Mouse (Mus musculus) neural tube, embryonic 12.5 days (tissue): ENCODE results near the gene Fstl4. TPM values are rescaled to one million over a fixed set of nuclear protein-coding genes. Genes with fewer than 3 reads are reported as not detected.

ENCODE experiments used
- ATAC-seq: fragments of 200-750 bp; cut with Nextera tagmentation; 2 replicates; pipeline ENCODE4 v1.8.0; 2017; ENCODE audit warnings: low read depth, mild to moderate bottlenecking, moderate TSS enrichment, moderate library complexity; ENCODE audit not compliant: low FRiP score
- H3K27ac ChIP-seq: fragments of 300-500 bp; sonication (generic); 2 replicates; pipeline ENCODE4 v1.5.1; 2016
- H3K27me3 ChIP-seq: fragments of 300-500 bp; sonication (generic); replicated peaks from 2 replicates; pipeline ENCODE4 v1.6.1; 2016; ENCODE audit warnings: mild to moderate bottlenecking
- H3K36me3 ChIP-seq: fragments of 300-500 bp; sonication (generic); 2 replicates; pipeline ENCODE4 v1.6.1; 2016; ENCODE audit warnings: mild to moderate bottlenecking
- H3K4me1 ChIP-seq: fragments of 300-500 bp; sonication (generic); 2 replicates; pipeline ENCODE4 v1.6.1; 2016
- H3K4me2 ChIP-seq: fragments of 300-500 bp; sonication (generic); replicated peaks from 2 replicates; pipeline ENCODE4 v1.6.1; 2016; ENCODE audit warnings: mild to moderate bottlenecking
- H3K4me3 ChIP-seq: fragments of 300-500 bp; sonication (generic); 2 replicates; pipeline ENCODE4 v1.5.1; 2016
- H3K9ac ChIP-seq: fragments of 300-500 bp; sonication (generic); 2 replicates; pipeline ENCODE4 v1.6.1; 2016; ENCODE audit warnings: mild to moderate bottlenecking
- H3K9me3 ChIP-seq: fragments of 300-500 bp; sonication (generic); 2 replicates; pipeline ENCODE4 v1.6.1; 2016; ENCODE audit warnings: mild to moderate bottlenecking
- WGBS: fragments of 180-500 bp; shearing (Covaris S2); methylation state at CpG from one replicate; pipeline ENCODE4 v1.1.7; 2016; 5-methylcytosine and 5-hydroxymethylcytosine counted together
- polyA plus RNA-seq: library from polyadenylated mRNA; unstranded; fragments of >200 nt; fragmentation: Nextera tagmentation; extraction: Ambion mirVana; gene quantifications from 2 replicates; pipeline ENCODE4 v1.2.1, GENCODE M21; 2016

The Fstl4 gene
- polyA plus RNA-seq, 1 experiment from 2014 or later, result 8.7 TPM

DNA sequence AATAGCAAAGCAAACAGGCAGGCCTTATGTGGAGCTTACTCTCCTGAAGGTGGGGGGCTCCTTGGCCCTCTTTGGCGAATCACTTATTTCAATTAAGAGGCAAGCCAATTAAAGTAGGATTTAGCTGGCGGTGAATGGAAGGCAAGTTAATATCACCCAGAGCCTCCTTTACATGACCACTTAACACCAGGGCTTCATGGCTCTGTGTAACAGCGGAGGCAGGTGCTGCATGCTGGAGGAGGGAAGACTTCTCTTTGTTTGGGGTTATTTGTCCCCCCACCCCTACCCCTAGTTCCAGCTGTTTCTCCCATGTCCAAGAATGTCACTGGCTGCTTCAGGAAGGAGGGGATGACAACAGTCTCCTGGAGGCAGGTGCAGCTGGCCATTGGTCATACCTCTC, 10.9 kb downstream of the Fstl4 start:
- 78% methylated on average over 3 of the region's 3 CpGs for WGBS
- no peak overlapping the region for H3K9ac ChIP-seq
- H3K27ac ChIP-seq, result no peak overlapping the region

DNA sequence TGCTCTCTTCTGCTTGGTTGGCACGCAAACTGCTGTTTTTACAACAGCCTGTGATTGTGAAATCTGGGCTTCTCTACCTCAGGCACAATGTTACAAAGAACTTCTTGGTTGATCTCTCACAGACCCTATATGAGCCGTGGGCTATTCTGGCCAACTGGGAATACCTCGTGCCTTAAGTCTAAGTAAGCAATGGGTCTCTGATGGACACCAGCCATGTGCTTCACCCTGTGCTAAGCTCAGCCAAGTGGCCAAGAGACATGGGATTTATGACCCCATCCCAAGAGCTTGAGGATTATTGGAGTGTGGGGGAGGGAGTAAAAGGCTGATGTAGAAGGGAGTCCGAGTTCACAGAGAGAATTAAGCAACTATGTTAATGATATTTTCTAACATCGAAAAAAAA, 18.0 kb downstream of the Fstl4 start:
- 88% methylated on average over 5 of the region's 5 CpGs for WGBS
- Histone ChIP-seq H3K36me3 (no peaks in the 10 kb centered on the region), H3K4me3 (no peak overlapping the region), H3K27ac (no peak overlapping the region), H3K4me1 (peaks cover 9% of the 10 kb centered on the region; the same call in 1 of the 2 replicates), H3K9me3 (no peaks in the 10 kb centered on the region), H3K4me2 (no peak overlapping the region), H3K27me3 (no peaks in the 10 kb centered on the region), H3K9ac (no peak overlapping the region)
- no peak for ATAC-seq

More for the DNA sequence above, 10.9 kb downstream of the Fstl4 start:
- H3K27me3 ChIP-seq, result no peaks in the 10 kb centered on the region
- no peaks in the 10 kb centered on the region for H3K36me3 ChIP-seq
- no peaks in the 10 kb centered on the region for H3K9me3 ChIP-seq
- no peak overlapping the region for H3K4me3 ChIP-seq
- H3K4me2 ChIP-seq, result no peak overlapping the region
- no peaks in the 10 kb centered on the region for H3K4me1 ChIP-seq
- ATAC-seq, result no peak

DNA sequence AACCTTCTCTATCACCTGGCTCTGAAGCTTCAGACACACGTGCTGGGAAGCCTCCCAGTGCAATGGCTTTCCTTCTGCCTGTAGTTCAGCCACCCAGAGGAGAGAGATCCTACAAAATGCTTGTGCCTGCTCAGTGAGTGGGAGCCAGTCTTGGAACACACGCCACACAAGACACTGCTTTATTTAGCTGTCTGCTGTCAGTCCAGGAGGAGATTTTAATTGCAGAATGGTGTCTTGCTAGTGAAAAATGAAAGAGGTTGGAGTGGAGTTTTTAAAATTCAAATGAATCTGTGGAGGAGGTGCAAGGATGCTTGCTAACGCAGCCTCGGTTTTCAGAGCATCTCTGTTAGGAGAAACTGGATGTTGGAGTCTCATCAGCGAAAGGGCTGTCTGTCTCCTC, 29.9 kb downstream of the Fstl4 start:
- H3K4me1 ChIP-seq, result no peaks in the 10 kb centered on the region
- no peak overlapping the region for H3K4me3 ChIP-seq
- no peak overlapping the region for H3K9ac ChIP-seq
- H3K27ac ChIP-seq, result no peak overlapping the region
- H3K36me3 ChIP-seq, result no peaks in the 10 kb centered on the region
- H3K27me3 ChIP-seq, result no peaks in the 10 kb centered on the region
- H3K4me2 ChIP-seq, result no peak overlapping the region
- H3K9me3 ChIP-seq, result no peaks in the 10 kb centered on the region
- WGBS, result 82% methylated on average over 5 of the region's 5 CpGs
- ATAC-seq, result no peak

DNA sequence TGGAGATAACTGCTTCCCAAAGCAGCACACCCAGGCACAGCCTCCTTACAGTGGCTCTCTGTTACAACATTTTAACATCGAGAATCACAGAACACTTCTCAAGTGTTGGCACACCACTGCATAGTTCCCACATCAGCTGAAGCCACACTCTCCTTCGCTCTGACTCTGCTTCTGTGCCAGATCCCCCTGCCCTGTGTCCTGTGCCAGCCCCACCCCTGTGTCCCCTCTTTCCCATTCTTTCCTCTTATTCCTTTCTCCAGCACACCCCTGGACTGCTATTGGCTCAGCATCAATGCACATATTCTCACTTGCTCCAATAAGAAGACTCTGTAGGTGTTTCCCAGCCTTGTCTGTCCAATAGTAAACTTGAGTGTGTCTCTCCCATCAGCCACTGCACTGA, 45.1 kb downstream of the Fstl4 start:
- Histone ChIP-seq H3K36me3 (no peaks in the 10 kb centered on the region), H3K4me3 (no peak overlapping the region), H3K4me1 (no peaks in the 10 kb centered on the region), H3K4me2 (no peak overlapping the region), H3K27ac (no peak overlapping the region), H3K9ac (no peak overlapping the region), H3K27me3 (no peaks in the 10 kb centered on the region), H3K9me3 (no peaks in the 10 kb centered on the region)
- 95% methylated on average over 2 of the region's 2 CpGs for WGBS
- no peak for ATAC-seq

DNA sequence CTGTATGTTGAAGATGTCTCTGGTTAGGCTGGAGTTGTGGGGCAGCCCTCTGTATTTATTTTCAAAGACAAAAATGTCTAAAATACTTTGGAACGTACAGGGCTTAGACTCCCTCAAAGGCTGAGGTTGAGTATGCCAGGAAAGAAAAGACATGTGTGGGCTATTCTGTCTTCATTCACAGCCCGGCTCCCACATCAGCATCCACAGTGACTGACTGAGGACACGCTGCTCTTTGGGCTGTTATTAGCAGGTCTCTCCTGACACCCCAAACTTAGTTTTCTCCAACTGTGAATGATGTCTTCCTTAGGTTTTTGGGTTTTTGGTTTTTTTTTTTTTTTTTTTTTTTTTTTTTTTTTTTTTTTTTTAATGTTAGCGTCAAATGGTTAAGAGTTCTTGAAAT, 51.6 kb downstream of the Fstl4 start:
- H3K27me3 ChIP-seq, result no peaks in the 10 kb centered on the region
- H3K36me3 ChIP-seq, result no peaks in the 10 kb centered on the region
- WGBS, result 91% methylated on average over 4 of the region's 4 CpGs
- no peaks in the 10 kb centered on the region for H3K9me3 ChIP-seq
- no peak for ATAC-seq
- H3K9ac ChIP-seq, result no peak overlapping the region
- no peaks in the 10 kb centered on the region for H3K4me1 ChIP-seq
- H3K4me2 ChIP-seq, result no peak overlapping the region
- H3K4me3 ChIP-seq, result no peak overlapping the region
- H3K27ac ChIP-seq, result no peak overlapping the region

DNA sequence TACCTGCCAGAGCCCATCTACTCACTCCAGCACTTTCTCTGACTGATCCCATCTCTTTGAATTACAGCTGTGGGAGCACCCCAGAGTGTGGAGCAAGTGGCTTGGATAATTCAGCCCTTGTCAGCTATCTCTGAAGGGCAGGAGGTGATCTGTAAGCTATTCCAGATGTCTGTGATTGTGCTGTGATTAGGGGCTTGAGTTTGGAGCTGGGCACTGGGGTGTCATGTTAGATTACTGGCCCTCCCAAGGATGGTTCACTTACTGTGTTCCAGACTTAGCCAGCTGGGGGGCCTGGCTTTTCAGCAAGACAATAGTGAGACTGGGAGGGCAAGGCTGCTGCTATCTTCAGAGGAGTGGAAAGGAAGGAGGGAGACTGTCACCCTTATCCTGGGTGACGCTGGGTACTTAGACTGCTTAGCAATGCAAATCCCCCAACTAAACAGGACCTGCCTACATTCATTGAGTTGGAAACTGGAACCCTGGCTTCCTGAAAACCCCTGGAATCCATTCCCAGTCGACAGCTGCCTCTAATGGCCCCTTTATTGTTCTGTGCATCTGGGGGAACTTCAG, 56.0 kb downstream of the Fstl4 start:
- ATAC-seq, result no peak
- H3K4me1 ChIP-seq, result no peaks in the 10 kb centered on the region
- no peaks in the 10 kb centered on the region for H3K27me3 ChIP-seq
- no peak overlapping the region for H3K4me2 ChIP-seq
- H3K36me3 ChIP-seq, result no peaks in the 10 kb centered on the region
- H3K9ac ChIP-seq, result no peak overlapping the region
- 6% methylated on average over 2 of the region's 2 CpGs for WGBS
- no peaks in the 10 kb centered on the region for H3K9me3 ChIP-seq
- no peak overlapping the region for H3K27ac ChIP-seq
- H3K4me3 ChIP-seq, result no peak overlapping the region

DNA sequence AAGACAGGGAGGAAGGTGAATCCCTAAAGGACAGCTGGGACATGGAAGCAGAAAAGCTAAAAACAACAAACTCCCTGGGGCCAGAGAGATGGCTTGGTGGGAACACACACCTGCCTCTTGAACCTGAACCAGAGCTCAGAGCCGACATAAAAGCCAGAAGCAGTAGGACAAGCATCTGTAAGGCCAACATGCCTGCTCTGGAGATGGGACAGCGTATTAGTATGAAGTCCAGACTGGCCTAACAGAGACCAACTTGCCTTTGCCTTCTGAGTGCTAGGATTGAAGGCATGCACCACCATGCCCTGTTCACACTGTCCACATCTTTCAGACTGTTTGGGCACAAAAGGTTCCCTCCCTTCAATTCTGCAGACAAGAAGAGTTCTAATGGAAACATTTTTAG, 62.2 kb downstream of the Fstl4 start:
- H3K4me1 ChIP-seq, result no peaks in the 10 kb centered on the region
- H3K9me3 ChIP-seq, result no peaks in the 10 kb centered on the region
- no peak overlapping the region for H3K27ac ChIP-seq
- no peak for ATAC-seq
- H3K27me3 ChIP-seq, result no peaks in the 10 kb centered on the region
- no peaks in the 10 kb centered on the region for H3K36me3 ChIP-seq
- 78% methylated on average over 2 of the region's 2 CpGs for WGBS
- H3K9ac ChIP-seq, result no peak overlapping the region
- H3K4me2 ChIP-seq, result no peak overlapping the region
- no peak overlapping the region for H3K4me3 ChIP-seq

DNA sequence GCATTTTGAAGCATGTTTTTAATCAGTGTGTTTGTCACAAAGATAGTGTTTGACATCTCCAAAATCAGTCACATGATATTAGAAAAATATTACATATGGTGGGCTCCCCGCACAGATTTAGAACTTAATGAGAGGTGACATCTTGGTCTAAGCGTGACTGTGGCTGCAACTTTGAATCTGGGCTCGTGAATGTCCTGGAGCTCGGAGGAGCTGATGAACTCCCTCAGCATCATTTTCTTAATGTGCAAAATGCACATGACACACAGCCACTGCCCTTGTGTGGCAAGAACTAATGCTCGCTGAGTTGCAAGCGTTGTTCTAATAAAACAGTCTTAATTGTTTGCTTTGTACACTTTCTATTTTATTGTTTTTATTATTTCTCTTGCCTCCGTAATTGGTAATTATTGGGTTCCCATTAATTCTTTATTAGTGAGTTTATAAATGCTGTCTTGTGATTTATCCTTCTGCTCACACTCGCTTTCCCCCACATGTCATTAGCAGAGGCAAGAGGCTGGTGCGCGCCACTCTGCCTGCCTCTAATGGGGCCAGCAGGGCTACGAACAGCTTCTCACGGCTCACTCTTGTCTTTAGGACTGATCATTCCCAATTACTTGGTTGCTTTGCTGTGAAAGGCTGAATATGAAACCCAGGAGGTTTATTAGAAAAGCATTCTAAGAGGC, 67.3 kb downstream of the Fstl4 start:
- Histone ChIP-seq H3K27me3 (no peaks in the 10 kb centered on the region), H3K4me1 (no peaks in the 10 kb centered on the region), H3K4me3 (no peak overlapping the region), H3K4me2 (no peak overlapping the region), H3K36me3 (no peaks in the 10 kb centered on the region), H3K27ac (no peak overlapping the region), H3K9ac (no peak overlapping the region), H3K9me3 (no peaks in the 10 kb centered on the region)
- WGBS, result 73% methylated on average over 12 of the region's 12 CpGs
- ATAC-seq, result no peak

DNA sequence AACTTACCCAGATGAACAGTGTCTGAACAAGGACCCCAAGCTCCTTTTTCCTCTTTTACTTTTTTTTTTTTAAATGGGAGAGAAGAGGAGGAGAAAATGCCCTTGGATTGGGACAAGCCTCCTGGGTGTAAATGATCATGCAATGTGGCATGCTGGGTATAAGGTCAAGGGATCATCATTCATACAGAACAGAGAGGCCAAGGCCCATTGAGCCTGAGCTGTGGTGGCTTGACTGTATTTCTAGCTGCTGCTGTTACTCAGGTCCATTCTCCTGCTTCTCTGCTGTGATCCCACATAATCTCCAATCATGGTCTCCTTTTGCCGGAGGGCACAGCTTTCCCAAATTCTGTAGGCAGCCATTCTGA, 67.9 kb downstream of the Fstl4 start:
- 95% methylated on average over 1 of the region's 1 CpGs for WGBS
- H3K36me3 ChIP-seq, result no peaks in the 10 kb centered on the region
- H3K9ac ChIP-seq, result no peak overlapping the region
- no peaks in the 10 kb centered on the region for H3K9me3 ChIP-seq
- H3K27me3 ChIP-seq, result no peaks in the 10 kb centered on the region
- no peak overlapping the region for H3K4me2 ChIP-seq
- H3K4me1 ChIP-seq, result no peaks in the 10 kb centered on the region
- H3K27ac ChIP-seq, result no peak overlapping the region
- H3K4me3 ChIP-seq, result no peak overlapping the region
- ATAC-seq, result no peak

DNA sequence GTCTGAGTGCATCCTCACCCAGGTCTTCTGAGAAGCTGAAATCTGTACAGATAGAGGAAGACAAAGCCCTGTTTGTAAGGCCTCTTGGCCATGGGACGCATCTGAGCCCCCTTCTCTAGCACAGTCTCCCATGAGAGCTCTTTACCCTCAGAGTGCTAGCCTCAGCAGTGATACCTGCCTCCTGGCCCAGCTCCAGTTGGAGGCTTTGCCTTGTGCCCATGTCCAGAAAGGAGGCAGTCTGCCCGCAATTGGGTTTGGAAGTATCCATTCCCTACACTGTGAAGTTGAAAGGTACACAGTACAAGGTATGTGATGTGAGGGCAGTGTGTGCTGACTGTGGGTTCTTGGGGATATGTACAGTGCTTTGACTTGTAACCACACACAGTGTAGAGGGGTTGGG, 84.3 kb downstream of the Fstl4 start:
- Histone ChIP-seq H3K9ac (no peak overlapping the region), H3K27me3 (no peaks in the 10 kb centered on the region), H3K36me3 (no peaks in the 10 kb centered on the region), H3K27ac (no peak overlapping the region), H3K9me3 (no peaks in the 10 kb centered on the region), H3K4me1 (no peaks in the 10 kb centered on the region), H3K4me2 (no peak overlapping the region), H3K4me3 (no peak overlapping the region)
- ATAC-seq, result no peak
- 89% methylated on average over 2 of the region's 2 CpGs for WGBS

DNA sequence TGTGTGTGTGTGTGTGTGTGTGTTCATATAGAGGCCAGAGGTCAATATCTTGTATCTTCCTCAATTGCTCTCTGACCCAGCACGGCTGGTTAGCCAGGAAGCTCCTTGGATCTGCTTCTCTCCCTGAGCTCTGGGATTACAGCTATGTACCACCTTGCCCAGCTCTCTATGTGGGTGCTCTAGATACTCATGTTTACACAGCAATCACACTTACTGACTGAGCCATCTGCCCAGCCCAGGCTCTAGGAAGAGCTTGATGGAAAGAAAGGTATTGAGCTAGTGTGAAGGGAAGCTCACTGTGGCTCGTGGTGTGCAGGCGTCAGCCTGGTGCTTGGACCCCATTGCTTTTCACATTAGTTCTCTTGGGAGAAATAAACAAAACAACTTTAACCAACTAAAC, 85.6 kb downstream of the Fstl4 start:
- Histone ChIP-seq H3K4me1 (no peaks in the 10 kb centered on the region), H3K9me3 (no peaks in the 10 kb centered on the region), H3K36me3 (no peaks in the 10 kb centered on the region), H3K4me2 (no peak overlapping the region), H3K27me3 (no peaks in the 10 kb centered on the region), H3K4me3 (no peak overlapping the region), H3K9ac (no peak overlapping the region), H3K27ac (no peak overlapping the region)
- 89% methylated on average over 3 of the region's 3 CpGs for WGBS
- ATAC-seq, result no peak

DNA sequence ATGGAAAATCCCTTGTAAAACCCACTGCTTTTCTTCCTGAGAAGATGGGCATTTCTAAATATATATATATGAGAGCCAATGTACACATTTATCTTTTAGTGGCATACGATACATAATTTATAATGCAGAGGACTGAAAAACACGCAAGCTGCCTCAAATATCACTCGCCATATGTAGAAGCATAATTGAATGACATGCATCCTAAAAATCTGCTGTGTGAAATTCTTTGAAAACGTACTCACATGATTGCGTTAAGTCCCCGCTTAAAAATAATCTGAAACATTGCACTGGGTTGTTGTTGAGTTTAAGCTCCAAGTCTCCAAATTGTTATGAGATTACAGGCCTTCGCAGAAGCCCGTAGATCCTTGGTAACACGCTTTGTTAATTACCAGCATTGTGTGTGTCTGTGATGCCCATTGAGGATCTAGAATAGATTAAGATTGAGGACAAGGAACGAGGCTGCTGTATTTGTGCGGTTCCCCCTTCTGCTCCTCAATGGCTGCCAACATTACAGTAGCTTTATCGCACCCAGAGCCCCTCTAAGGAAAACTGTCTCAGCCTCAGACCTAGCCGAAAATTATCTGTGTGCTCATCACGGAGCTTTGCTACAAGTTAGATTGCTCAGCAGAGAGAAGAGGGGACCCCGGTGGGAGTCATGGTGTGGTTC, 108.5 kb downstream of the Fstl4 start:
- no peaks in the 10 kb centered on the region for H3K36me3 ChIP-seq
- H3K4me2 ChIP-seq, result no peak overlapping the region
- H3K4me3 ChIP-seq, result no peak overlapping the region
- 91% methylated on average over 15 of the region's 15 CpGs for WGBS
- H3K27ac ChIP-seq, result no peak overlapping the region
- peaks cover 3% of the 10 kb centered on the region; the same call in 1 of the 2 replicates for H3K9me3 ChIP-seq
- no peak overlapping the region for H3K9ac ChIP-seq
- no peaks in the 10 kb centered on the region for H3K4me1 ChIP-seq
- H3K27me3 ChIP-seq, result no peaks in the 10 kb centered on the region
- ATAC-seq, result no peak
